Mouse (Mus musculus): Measurements from ENCODE around the gene 1700028P14Rik. TPM values are rescaled to one million over a fixed set of nuclear protein-coding genes. Genes with fewer than 3 reads are reported as not detected.

The 1700028P14Rik gene
- polyA plus RNA-seq, 1 experiment, result 0.16 TPM

- Histone ChIP-seq H3K36me3 (ENCODE audit: control insufficient read depth, insufficient read depth, low read length) (no peaks in the 10 kb centered on the region), H3K4me3 (ENCODE audit: control insufficient read depth, insufficient read depth, low read length) (no peak overlapping the region), H3K4me1 (replicated peaks; ENCODE audit: control insufficient read depth, insufficient read depth, low read length) (no peaks in the 10 kb centered on the region), H3K27ac (ENCODE audit: control insufficient read depth, insufficient read depth, low read length) (no peak overlapping the region), H3K27me3 (ENCODE audit: control insufficient read depth, insufficient read depth, low read length) (no peaks in the 10 kb centered on the region)
- WGBS, result 58% methylated on average over 4 of the region's 4 CpGs
- DNase-seq, result no peak
- TF ChIP-seq POLR2A (IDR thresholded peaks at IDR 0.05; ENCODE audit: control insufficient read depth, extremely low read depth, insufficient read depth, low read length, poor library complexity) (no peak), CTCF (IDR thresholded peaks at IDR 0.05; ENCODE audit: borderline replicate concordance, control insufficient read depth, extremely low read depth, insufficient read depth, low read length, poor library complexity) (no peak)
Observed at GRCm38 (mm10) chr19:23576685-23577084, 75.9 kb downstream of the 1700028P14Rik start.

GRCm38 (mm10) chr19:23563693-23564092 lies 88.9 kb downstream of the 1700028P14Rik start:
- 92% methylated on average over 5 of the region's 5 CpGs for WGBS
- Histone ChIP-seq H3K27ac (ENCODE audit: control insufficient read depth, insufficient read depth, low read length) (no peak overlapping the region), H3K36me3 (ENCODE audit: control insufficient read depth, insufficient read depth, low read length) (no peaks in the 10 kb centered on the region), H3K4me1 (replicated peaks; ENCODE audit: control insufficient read depth, insufficient read depth, low read length) (no peaks in the 10 kb centered on the region), H3K4me3 (ENCODE audit: control insufficient read depth, insufficient read depth, low read length) (no peak overlapping the region), H3K27me3 (ENCODE audit: control insufficient read depth, insufficient read depth, low read length) (no peaks in the 10 kb centered on the region)
- DNase-seq, result no peak
- TF ChIP-seq CTCF (IDR thresholded peaks at IDR 0.05; ENCODE audit: borderline replicate concordance, control insufficient read depth, extremely low read depth, insufficient read depth, low read length, poor library complexity), result no peak
- no peak for TF ChIP-seq POLR2A (IDR thresholded peaks at IDR 0.05; ENCODE audit: control insufficient read depth, extremely low read depth, insufficient read depth, low read length, poor library complexity)

GRCm38 (mm10) chr19:23562588-23562987 lies 90.0 kb downstream of the 1700028P14Rik start:
- Histone ChIP-seq H3K27me3 (ENCODE audit: control insufficient read depth, insufficient read depth, low read length) (no peaks in the 10 kb centered on the region), H3K4me3 (ENCODE audit: control insufficient read depth, insufficient read depth, low read length) (no peak overlapping the region), H3K36me3 (ENCODE audit: control insufficient read depth, insufficient read depth, low read length) (no peaks in the 10 kb centered on the region), H3K4me1 (replicated peaks; ENCODE audit: control insufficient read depth, insufficient read depth, low read length) (no peaks in the 10 kb centered on the region), H3K27ac (ENCODE audit: control insufficient read depth, insufficient read depth, low read length) (no peak overlapping the region)
- no peak for TF ChIP-seq POLR2A (IDR thresholded peaks at IDR 0.05; ENCODE audit: control insufficient read depth, extremely low read depth, insufficient read depth, low read length, poor library complexity)
- TF ChIP-seq CTCF (IDR thresholded peaks at IDR 0.05; ENCODE audit: borderline replicate concordance, control insufficient read depth, extremely low read depth, insufficient read depth, low read length, poor library complexity), result no peak
- 97% methylated on average over 4 of the region's 4 CpGs for WGBS
- no peak for DNase-seq

GRCm38 (mm10) chr19:23562061-23562460 lies 90.6 kb downstream of the 1700028P14Rik start:
- DNase-seq, result no peak
- no peak for TF ChIP-seq CTCF (IDR thresholded peaks at IDR 0.05; ENCODE audit: borderline replicate concordance, control insufficient read depth, extremely low read depth, insufficient read depth, low read length, poor library complexity)
- TF ChIP-seq POLR2A (IDR thresholded peaks at IDR 0.05; ENCODE audit: control insufficient read depth, extremely low read depth, insufficient read depth, low read length, poor library complexity), result no peak
- Histone ChIP-seq H3K36me3 (ENCODE audit: control insufficient read depth, insufficient read depth, low read length) (no peaks in the 10 kb centered on the region), H3K27ac (ENCODE audit: control insufficient read depth, insufficient read depth, low read length) (no peak overlapping the region), H3K4me1 (replicated peaks; ENCODE audit: control insufficient read depth, insufficient read depth, low read length) (no peaks in the 10 kb centered on the region), H3K27me3 (ENCODE audit: control insufficient read depth, insufficient read depth, low read length) (no peaks in the 10 kb centered on the region), H3K4me3 (ENCODE audit: control insufficient read depth, insufficient read depth, low read length) (no peak overlapping the region)
- WGBS, result 95% methylated on average over 6 of the region's 6 CpGs

- Histone ChIP-seq H3K4me3 (ENCODE audit: control insufficient read depth, insufficient read depth, low read length) (no peak overlapping the region), H3K36me3 (ENCODE audit: control insufficient read depth, insufficient read depth, low read length) (no peaks in the 10 kb centered on the region), H3K27ac (ENCODE audit: control insufficient read depth, insufficient read depth, low read length) (no peak overlapping the region), H3K4me1 (replicated peaks; ENCODE audit: control insufficient read depth, insufficient read depth, low read length) (no peaks in the 10 kb centered on the region), H3K27me3 (ENCODE audit: control insufficient read depth, insufficient read depth, low read length) (no peaks in the 10 kb centered on the region)
- WGBS, result 84% methylated on average over 2 of the region's 2 CpGs
- no peak for DNase-seq
- TF ChIP-seq POLR2A (IDR thresholded peaks at IDR 0.05; ENCODE audit: control insufficient read depth, extremely low read depth, insufficient read depth, low read length, poor library complexity) (no peak), CTCF (IDR thresholded peaks at IDR 0.05; ENCODE audit: borderline replicate concordance, control insufficient read depth, extremely low read depth, insufficient read depth, low read length, poor library complexity) (no peak)
Observed at GRCm38 (mm10) chr19:23553450-23553849, 99.2 kb downstream of the 1700028P14Rik start.

GRCm38 (mm10) chr19:23545604-23546003 lies 107.0 kb downstream of the 1700028P14Rik start:
- Histone ChIP-seq H3K36me3 (ENCODE audit: control insufficient read depth, insufficient read depth, low read length) (no peaks in the 10 kb centered on the region), H3K27me3 (ENCODE audit: control insufficient read depth, insufficient read depth, low read length) (no peaks in the 10 kb centered on the region), H3K4me1 (replicated peaks; ENCODE audit: control insufficient read depth, insufficient read depth, low read length) (no peaks in the 10 kb centered on the region), H3K27ac (ENCODE audit: control insufficient read depth, insufficient read depth, low read length) (no peak overlapping the region), H3K4me3 (ENCODE audit: control insufficient read depth, insufficient read depth, low read length) (no peak overlapping the region)
- no peak for TF ChIP-seq CTCF (IDR thresholded peaks at IDR 0.05; ENCODE audit: borderline replicate concordance, control insufficient read depth, extremely low read depth, insufficient read depth, low read length, poor library complexity)
- TF ChIP-seq POLR2A (IDR thresholded peaks at IDR 0.05; ENCODE audit: control insufficient read depth, extremely low read depth, insufficient read depth, low read length, poor library complexity), result no peak
- no peak for DNase-seq

All from thymus, adult 2 months (tissue).